Mouse (Mus musculus): ENCODE data around the gene Mmp28. TPM values are rescaled to one million over a fixed set of nuclear protein-coding genes. Genes with fewer than 3 reads are reported as not detected.
A peak's percentile ranks its signal among the peaks of the same experiment; 100 is the strongest.

Mmp28 gene
- polyA plus RNA-seq, 1 experiment from 2014 or later, result 3.6 TPM

DNA sequence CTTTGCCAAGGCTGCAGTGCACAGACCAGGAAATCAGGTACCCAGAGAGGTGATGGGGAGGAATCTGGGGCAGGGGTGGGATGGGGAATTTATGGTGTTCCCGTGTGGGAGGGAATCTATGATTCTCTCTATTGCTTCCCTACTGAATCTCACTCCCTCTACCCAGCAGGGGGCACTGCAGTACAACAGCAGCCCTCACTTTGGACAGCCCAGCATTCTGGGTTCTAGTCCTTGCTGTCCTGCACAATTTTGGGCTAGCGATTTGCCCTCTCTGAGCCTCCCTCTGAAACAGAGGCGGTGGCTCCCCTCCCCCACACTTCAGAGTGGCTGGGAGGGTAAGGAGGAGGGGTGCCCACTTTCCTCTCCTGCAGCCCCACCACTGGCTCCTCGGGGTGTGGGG is 42.5 kb downstream of the Mmp28 start:
- no peaks in the 10 kb centered on the region for H3K9me3 ChIP-seq (ENCODE audit: control insufficient read depth, low read length)
- H3K36me3 ChIP-seq (ENCODE audit: control insufficient read depth, insufficient read depth, low read length), result no peaks in the 10 kb centered on the region
- H3K4me2 ChIP-seq, result no peak overlapping the region
- H3K27ac ChIP-seq (ENCODE audit: low read depth, low read length), result no peak overlapping the region
- DNase-seq (ENCODE audit: low spot score, missing footprints) (no peak), ATAC-seq (ENCODE audit: low FRiP score) (0 out of 2 replicates have a peak, but pooled peaks have one; percentile 8)
- 49% methylated on average over 4 of the region's 4 CpGs for WGBS
- H3K4me3 ChIP-seq (ENCODE audit: low read depth, low read length), result no peak overlapping the region
- peaks cover 27% of the 10 kb centered on the region for H3K27me3 ChIP-seq (ENCODE audit: control insufficient read depth, insufficient read depth, low read length)
- no peaks in the 10 kb centered on the region for H3K4me1 ChIP-seq (ENCODE audit: control insufficient read depth, insufficient read depth, low read length)
- H3K9ac ChIP-seq (ENCODE audit: low read length), result no peak overlapping the region

DNA sequence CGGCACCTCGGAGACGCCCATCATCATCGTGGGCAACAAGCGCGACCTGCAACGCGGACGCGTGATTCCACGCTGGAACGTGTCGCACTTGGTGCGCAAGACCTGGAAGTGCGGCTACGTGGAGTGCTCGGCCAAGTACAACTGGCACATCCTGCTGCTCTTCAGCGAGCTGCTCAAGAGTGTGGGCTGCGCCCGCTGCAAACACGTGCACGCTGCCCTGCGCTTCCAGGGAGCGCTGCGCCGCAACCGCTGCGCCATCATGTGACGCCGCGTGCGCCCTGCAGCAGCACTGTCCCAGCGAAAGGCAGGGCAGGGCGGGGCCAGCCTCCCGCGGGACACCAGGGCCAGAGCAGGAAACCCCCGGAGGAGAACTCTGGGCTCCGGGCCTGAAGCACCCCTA is 44.3 kb downstream of the Mmp28 start:
- Histone ChIP-seq H3K9me3 (ENCODE audit: control insufficient read depth, low read length) (no peaks in the 10 kb centered on the region), H3K4me1 (ENCODE audit: control insufficient read depth, insufficient read depth, low read length) (no peaks in the 10 kb centered on the region), H3K4me2 (peak overlapping the region; percentile 19), H3K4me3 (ENCODE audit: low read depth, low read length) (no peak overlapping the region), H3K27ac (ENCODE audit: low read depth, low read length) (no peak overlapping the region), H3K9ac (ENCODE audit: low read length) (no peak overlapping the region), H3K36me3 (ENCODE audit: control insufficient read depth, insufficient read depth, low read length) (no peaks in the 10 kb centered on the region), H3K27me3 (ENCODE audit: control insufficient read depth, insufficient read depth, low read length) (peaks cover 27% of the 10 kb centered on the region)
- no peak for DNase-seq (ENCODE audit: low spot score, missing footprints)
- 6% methylated on average over 38 of the region's 38 CpGs for WGBS
- ATAC-seq (ENCODE audit: low FRiP score), result peak; percentile 58; the same call in 1 of the 2 replicates

DNA sequence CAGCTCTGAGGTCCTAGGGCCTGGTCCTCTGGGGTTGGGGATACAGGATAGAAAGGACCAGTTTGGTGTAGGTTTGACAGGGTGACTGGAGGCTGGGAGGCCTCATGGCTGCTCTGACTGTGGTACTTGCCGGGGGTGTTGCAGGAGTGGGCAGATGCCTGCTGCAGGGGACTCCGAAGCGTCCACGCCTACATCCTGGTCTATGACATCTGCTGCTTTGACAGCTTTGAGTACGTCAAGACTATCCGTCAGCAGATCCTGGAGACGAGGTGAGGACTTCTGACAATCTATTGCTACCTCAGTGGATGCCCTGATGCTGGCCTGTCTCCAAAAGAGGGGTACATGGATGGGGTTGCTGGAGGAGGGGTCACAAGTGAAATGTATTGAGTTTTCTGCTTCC is 45.2 kb downstream of the Mmp28 start:
- Histone ChIP-seq H3K4me2 (no peak overlapping the region), H3K9me3 (ENCODE audit: control insufficient read depth, low read length) (no peaks in the 10 kb centered on the region), H3K4me1 (ENCODE audit: control insufficient read depth, insufficient read depth, low read length) (no peaks in the 10 kb centered on the region), H3K36me3 (ENCODE audit: control insufficient read depth, insufficient read depth, low read length) (no peaks in the 10 kb centered on the region), H3K4me3 (ENCODE audit: low read depth, low read length) (no peak overlapping the region), H3K27ac (ENCODE audit: low read depth, low read length) (no peak overlapping the region), H3K27me3 (ENCODE audit: control insufficient read depth, insufficient read depth, low read length) (peaks cover 27% of the 10 kb centered on the region), H3K9ac (ENCODE audit: low read length) (no peak overlapping the region)
- ATAC-seq (ENCODE audit: low FRiP score), result no peak
- no peak for DNase-seq (ENCODE audit: low spot score, missing footprints)
- WGBS, result 85% methylated on average over 7 of the region's 7 CpGs

DNA sequence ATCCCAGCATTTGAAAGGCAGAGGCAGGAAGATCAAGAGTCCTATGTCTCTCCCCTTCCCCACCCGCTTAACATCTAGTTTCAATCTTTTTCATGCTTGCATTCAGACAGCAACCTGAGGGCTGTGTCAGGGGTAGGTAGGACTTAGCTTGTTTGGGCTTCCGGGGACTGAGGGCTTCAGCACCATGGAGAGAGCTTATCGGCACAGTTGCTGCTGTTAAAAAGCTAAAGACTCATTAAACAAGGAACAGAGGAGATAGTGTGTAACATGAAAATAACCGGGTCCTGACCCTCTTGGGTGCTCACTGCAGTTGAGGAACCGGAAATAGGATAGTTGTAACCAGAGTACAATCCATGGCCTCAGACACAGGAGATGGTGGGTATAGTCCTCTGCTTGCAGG is 45.8 kb downstream of the Mmp28 start:
- peaks cover 27% of the 10 kb centered on the region for H3K27me3 ChIP-seq (ENCODE audit: control insufficient read depth, insufficient read depth, low read length)

DNA sequence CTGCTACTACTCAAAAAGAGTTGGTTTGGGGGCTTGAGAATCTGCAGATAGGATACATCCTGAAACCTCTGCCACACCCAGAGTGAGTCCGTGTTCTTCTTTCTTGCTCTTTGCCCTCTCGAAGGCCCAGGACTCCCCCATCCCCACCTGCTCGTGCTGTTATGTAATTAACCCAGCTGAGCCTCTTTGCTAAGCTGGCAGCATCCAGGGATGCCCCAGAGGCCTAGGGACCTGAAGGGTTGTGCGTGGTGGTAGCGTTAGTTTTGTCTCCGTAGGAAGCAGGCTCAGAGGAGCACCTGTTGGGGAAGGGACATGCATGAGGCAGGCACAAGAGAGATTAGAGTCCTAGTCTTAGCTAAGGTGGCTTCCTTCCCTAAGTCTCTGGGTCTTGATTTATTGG is 52.4 kb downstream of the Mmp28 start:
- Histone ChIP-seq H3K4me1 (ENCODE audit: control insufficient read depth, insufficient read depth, low read length) (peaks cover 9% of the 10 kb centered on the region), H3K4me3 (ENCODE audit: low read depth, low read length) (peak overlapping the region; percentile 87), H3K4me2 (peak overlapping the region; percentile 65), H3K36me3 (ENCODE audit: control insufficient read depth, insufficient read depth, low read length) (no peaks in the 10 kb centered on the region), H3K27ac (ENCODE audit: low read depth, low read length) (no peak overlapping the region), H3K27me3 (ENCODE audit: control insufficient read depth, insufficient read depth, low read length) (no peaks in the 10 kb centered on the region), H3K9ac (ENCODE audit: low read length) (peak overlapping the region; percentile 84; the same call in 1 of the 2 replicates), H3K9me3 (ENCODE audit: control insufficient read depth, low read length) (no peaks in the 10 kb centered on the region)
- WGBS, result 26% methylated on average over 6 of the region's 6 CpGs
- no peak for DNase-seq (ENCODE audit: low spot score, missing footprints)
- ATAC-seq (ENCODE audit: low FRiP score), result no peak

More for the DNA sequence above, 45.8 kb downstream of the Mmp28 start:
- H3K4me1 ChIP-seq (ENCODE audit: control insufficient read depth, insufficient read depth, low read length), result no peaks in the 10 kb centered on the region
- H3K4me2 ChIP-seq, result no peak overlapping the region
- no peak overlapping the region for H3K4me3 ChIP-seq (ENCODE audit: low read depth, low read length)
- H3K27ac ChIP-seq (ENCODE audit: low read depth, low read length), result no peak overlapping the region
- H3K9ac ChIP-seq (ENCODE audit: low read length), result no peak overlapping the region
- no peaks in the 10 kb centered on the region for H3K36me3 ChIP-seq (ENCODE audit: control insufficient read depth, insufficient read depth, low read length)
- H3K9me3 ChIP-seq (ENCODE audit: control insufficient read depth, low read length), result no peaks in the 10 kb centered on the region
- no peak for ATAC-seq (ENCODE audit: low FRiP score)
- WGBS, result 18% methylated on average over 5 of the region's 5 CpGs
- peak; percentile 91 for DNase-seq (ENCODE audit: low spot score, missing footprints)

DNA sequence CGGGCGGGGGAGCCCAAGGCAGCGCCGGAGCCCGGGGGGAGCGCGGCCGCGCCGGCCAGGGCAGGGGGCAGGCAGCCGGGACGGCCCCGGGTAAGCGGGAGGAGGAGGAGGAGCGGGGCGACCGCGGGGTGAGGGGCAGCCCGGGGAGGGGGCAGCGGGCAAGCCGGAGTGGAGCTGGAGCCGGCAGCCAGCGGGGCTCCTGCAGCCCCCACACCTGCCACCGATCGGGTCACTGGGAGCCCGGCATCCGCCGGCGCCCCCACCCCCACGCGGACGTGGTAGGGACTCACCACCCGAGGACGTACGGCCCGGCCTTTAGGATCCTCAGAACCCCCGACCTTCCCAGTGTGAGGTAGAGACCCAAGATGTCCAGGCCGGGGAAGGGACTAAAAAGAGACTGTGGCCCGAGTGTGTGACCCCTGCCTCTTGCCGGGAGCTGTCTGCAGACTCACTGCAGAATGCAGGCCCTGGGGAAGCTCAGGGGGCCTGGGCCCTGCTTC is 53.0 kb downstream of the Mmp28 start:
- H3K4me3 ChIP-seq (ENCODE audit: low read depth, low read length), result peak overlapping the region; percentile 87
- WGBS, result under 1% methylated on average over 30 of the region's 40 CpGs
- no peaks in the 10 kb centered on the region for H3K9me3 ChIP-seq (ENCODE audit: control insufficient read depth, low read length)
- no peaks in the 10 kb centered on the region for H3K27me3 ChIP-seq (ENCODE audit: control insufficient read depth, insufficient read depth, low read length)
- peak overlapping the region; percentile 84 for H3K9ac ChIP-seq (ENCODE audit: low read length)
- no peaks in the 10 kb centered on the region for H3K36me3 ChIP-seq (ENCODE audit: control insufficient read depth, insufficient read depth, low read length)
- peak; percentile 93 for DNase-seq (ENCODE audit: low spot score, missing footprints)
- H3K27ac ChIP-seq (ENCODE audit: low read depth, low read length), result no peak overlapping the region
- H3K4me1 ChIP-seq (ENCODE audit: control insufficient read depth, insufficient read depth, low read length), result peaks cover 9% of the 10 kb centered on the region
- ATAC-seq (ENCODE audit: low FRiP score), result peak; percentile 70
- H3K4me2 ChIP-seq, result peak overlapping the region; percentile 65

DNA sequence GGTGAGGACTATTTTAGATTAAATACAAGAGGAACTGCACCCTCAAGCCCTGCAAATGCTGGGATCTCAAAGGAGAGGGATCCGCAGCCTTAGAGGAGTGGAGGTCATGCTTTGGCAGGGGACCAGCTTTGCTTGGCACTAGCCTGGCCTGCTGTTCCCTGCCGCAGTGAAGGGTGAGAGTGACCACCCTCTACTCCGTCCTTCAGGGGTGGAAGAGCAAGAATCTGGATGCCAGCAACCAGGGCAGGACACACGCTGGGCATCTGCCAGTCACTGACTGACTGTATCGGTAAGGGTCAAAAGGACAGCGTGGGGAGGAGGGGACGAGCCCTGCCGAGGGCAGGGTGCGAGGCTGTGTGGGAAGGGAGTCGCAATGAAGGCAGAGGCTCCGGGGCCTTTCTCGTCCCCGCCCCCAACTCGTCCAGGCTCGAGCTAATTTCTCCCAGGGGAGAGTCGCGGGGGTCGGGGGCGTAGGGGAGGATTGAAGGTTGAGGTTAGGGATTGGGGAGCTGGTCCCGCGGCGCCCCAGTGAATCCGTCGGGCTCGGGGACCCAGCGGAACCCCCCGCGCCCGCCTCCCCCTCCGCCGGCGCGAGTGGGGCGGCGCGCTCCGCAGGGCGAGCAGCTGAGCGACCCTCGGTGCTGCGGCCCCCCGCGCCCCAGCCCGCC is 53.6 kb downstream of the Mmp28 start, which contains the start of gene Rasl10b:
Gene Rasl10b, plus strand, starts transcription at position 51 of the 668 bp plus-strand sequence.
- no peaks in the 10 kb centered on the region for H3K27me3 ChIP-seq (ENCODE audit: control insufficient read depth, insufficient read depth, low read length)
- H3K4me3 ChIP-seq (ENCODE audit: low read depth, low read length), result peak within 1 kb of the TSS; percentile 87
- WGBS, result under 1% methylated on average over 41 of the region's 44 CpGs
- no peaks in the 10 kb centered on the region for H3K9me3 ChIP-seq (ENCODE audit: control insufficient read depth, low read length)
- H3K4me2 ChIP-seq, result peak within 1 kb of the TSS; percentile 65
- peak within 1 kb of the TSS; percentile 84 for H3K9ac ChIP-seq (ENCODE audit: low read length)
- no peak within 1 kb of the TSS for H3K27ac ChIP-seq (ENCODE audit: low read depth, low read length)
- H3K4me1 ChIP-seq (ENCODE audit: control insufficient read depth, insufficient read depth, low read length), result peaks cover 9% of the 10 kb centered on the region
- no peaks in the 10 kb centered on the region for H3K36me3 ChIP-seq (ENCODE audit: control insufficient read depth, insufficient read depth, low read length)
- peak; percentile 95 for DNase-seq (ENCODE audit: low spot score, missing footprints)
- peak; percentile 82 for ATAC-seq (ENCODE audit: low FRiP score)

DNA sequence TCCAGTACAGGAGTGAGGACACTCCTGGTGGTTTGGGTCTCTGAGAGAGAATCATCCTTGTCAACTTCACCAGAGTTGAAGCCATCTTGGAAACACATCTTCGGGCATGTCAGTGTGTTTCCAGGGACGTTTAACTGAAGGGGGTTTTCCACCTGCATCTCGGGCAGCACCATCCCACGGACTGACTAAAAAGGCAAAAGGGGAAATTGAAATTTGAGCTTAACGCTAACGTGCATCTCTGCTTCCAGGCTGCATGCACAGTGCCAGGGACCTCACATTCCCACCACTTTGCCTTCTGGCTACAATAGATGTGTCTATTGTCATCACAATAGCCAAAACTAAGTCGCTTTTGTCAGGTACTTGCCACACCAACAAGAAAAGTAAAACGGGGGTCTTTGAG is 54.6 kb downstream of the Mmp28 start:
- no peak for ATAC-seq (ENCODE audit: low FRiP score)
- WGBS, result 53% methylated on average over 8 of the region's 8 CpGs
- Histone ChIP-seq H3K36me3 (ENCODE audit: control insufficient read depth, insufficient read depth, low read length) (no peaks in the 10 kb centered on the region), H3K27me3 (ENCODE audit: control insufficient read depth, insufficient read depth, low read length) (no peaks in the 10 kb centered on the region), H3K9me3 (ENCODE audit: control insufficient read depth, low read length) (no peaks in the 10 kb centered on the region), H3K9ac (ENCODE audit: low read length) (no peak overlapping the region), H3K4me2 (no peak overlapping the region), H3K4me3 (ENCODE audit: low read depth, low read length) (no peak overlapping the region), H3K4me1 (ENCODE audit: control insufficient read depth, insufficient read depth, low read length) (peaks cover 9% of the 10 kb centered on the region), H3K27ac (ENCODE audit: low read depth, low read length) (no peak overlapping the region)
- no peak for DNase-seq (ENCODE audit: low spot score, missing footprints)

DNA sequence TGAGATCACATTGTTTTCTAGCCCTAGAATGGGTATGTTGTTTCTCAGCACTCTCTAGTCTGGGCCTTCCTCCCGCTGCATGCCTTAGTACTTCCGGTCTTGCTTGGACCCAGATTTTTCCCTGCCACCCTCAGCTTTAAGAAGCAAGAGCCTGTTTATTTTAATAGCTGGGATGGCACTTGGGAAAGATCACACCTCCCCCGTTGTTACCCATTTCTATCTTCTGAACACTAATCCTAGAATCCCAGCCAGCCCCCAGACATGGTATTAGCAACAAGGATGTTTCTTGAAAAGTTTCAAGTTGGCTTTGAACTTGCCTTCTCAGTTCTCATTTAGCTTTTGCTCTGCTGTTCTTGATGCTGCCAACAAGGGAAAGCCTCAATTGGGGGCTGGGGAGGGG is 56.5 kb downstream of the Mmp28 start:
- H3K4me3 ChIP-seq (ENCODE audit: low read depth, low read length), result no peak overlapping the region
- no peak overlapping the region for H3K4me2 ChIP-seq
- H3K27ac ChIP-seq (ENCODE audit: low read depth, low read length), result no peak overlapping the region
- H3K9ac ChIP-seq (ENCODE audit: low read length), result no peak overlapping the region
- WGBS, result 66% methylated on average over 3 of the region's 3 CpGs
- DNase-seq (ENCODE audit: low spot score, missing footprints), result no peak
- H3K9me3 ChIP-seq (ENCODE audit: control insufficient read depth, low read length), result no peaks in the 10 kb centered on the region
- no peak for ATAC-seq (ENCODE audit: low FRiP score)
- no peaks in the 10 kb centered on the region for H3K27me3 ChIP-seq (ENCODE audit: control insufficient read depth, insufficient read depth, low read length)
- H3K36me3 ChIP-seq (ENCODE audit: control insufficient read depth, insufficient read depth, low read length), result no peaks in the 10 kb centered on the region
- H3K4me1 ChIP-seq (ENCODE audit: control insufficient read depth, insufficient read depth, low read length), result peaks cover 9% of the 10 kb centered on the region
